Mouse (Mus musculus) liver, adult 2 months (tissue): ENCODE results near the gene Synm. TPM values are rescaled to one million over a fixed set of nuclear protein-coding genes. Genes with fewer than 3 reads are reported as not detected.

Experiments used
- DNase-seq: peaks from one replicate; pipeline ENCODE4 v3.0.0-alpha.2; 2011; ENCODE audit warnings: low read depth, low spot score; ENCODE audit errors: extremely low read depth
- H3K27ac ChIP-seq: fragments of 200-500 bp; replicated peaks from 2 replicates; pipeline ENCODE4 v1.5.1; 2012; ENCODE audit warnings: low read depth, mild to moderate bottlenecking, control low read depth, inconsistent platforms, low read length; ENCODE audit not compliant: insufficient read depth
- H3K27me3 ChIP-seq: fragments of 200-500 bp; 2 replicates; pipeline ENCODE4 v1.6.1; 2012; ENCODE audit warnings: mild to moderate bottlenecking, moderate library complexity, low read length, inconsistent platforms; ENCODE audit not compliant: control insufficient read depth, insufficient read depth
- H3K36me3 ChIP-seq: fragments of 200-500 bp; 2 replicates; pipeline ENCODE4 v1.6.1; 2012; ENCODE audit warnings: low read length, inconsistent platforms; ENCODE audit not compliant: control insufficient read depth, insufficient read depth
- H3K4me1 ChIP-seq: fragments of 200-500 bp; 2 replicates; pipeline ENCODE4 v1.6.1; 2011; ENCODE audit warnings: low read length; ENCODE audit not compliant: control insufficient read depth, insufficient read depth
- H3K4me3 ChIP-seq: fragments of 200-500 bp; 2 replicates; pipeline ENCODE4 v1.5.1; 2011; ENCODE audit warnings: low read depth, mild to moderate bottlenecking, control low read depth, low read length, moderate library complexity; ENCODE audit not compliant: insufficient read depth
- H3K79me2 ChIP-seq: fragments of 200-500 bp; 2 replicates; pipeline ENCODE4 v1.6.1; 2012; ENCODE audit warnings: inconsistent platforms, mild to moderate bottlenecking, low read length, moderate library complexity; ENCODE audit not compliant: control insufficient read depth, insufficient read depth
- H3K9ac ChIP-seq: fragments of 200-500 bp; 2 replicates; pipeline ENCODE4 v1.6.1; 2012; ENCODE audit warnings: low read depth, mild to moderate bottlenecking, control low read depth, inconsistent platforms, low read length
- CTCF ChIP-seq: fragments of 200-500 bp; IDR thresholded peaks from 2 replicates; pipeline ENCODE4 v1.5.1; 2011; ENCODE audit warnings: low read depth, low read length, control low read depth
- POLR2A ChIP-seq: fragments of 200-500 bp; IDR thresholded peaks from 2 replicates; pipeline ENCODE4 v1.6.1; 2011; ENCODE audit warnings: low read length, control low read depth; ENCODE audit not compliant: insufficient read depth; ENCODE audit errors: extremely low read depth
- WGBS: fragments of 180-500 bp; shearing (Covaris S2); methylation state at CpG from one replicate; pipeline ENCODE4 v1.1.7; 2018; 5-methylcytosine and 5-hydroxymethylcytosine counted together
- polyA plus RNA-seq: library from polyadenylated mRNA; depleted of rRNA; stranded (reverse); fragments of >200 nt; gene quantifications from 2 replicates; pipeline ENCODE4 v1.2.3, GENCODE M21; 2012
- total RNA-seq: library from RNA; depleted of rRNA; stranded (reverse); fragments of >200 nt; gene quantifications from 2 replicates; pipeline ENCODE4 v1.2.3, GENCODE M21; 2014

The Synm gene
- total and polyA plus RNA-seq, 2 experiments, result 0.12 to 0.37 TPM

DNA sequence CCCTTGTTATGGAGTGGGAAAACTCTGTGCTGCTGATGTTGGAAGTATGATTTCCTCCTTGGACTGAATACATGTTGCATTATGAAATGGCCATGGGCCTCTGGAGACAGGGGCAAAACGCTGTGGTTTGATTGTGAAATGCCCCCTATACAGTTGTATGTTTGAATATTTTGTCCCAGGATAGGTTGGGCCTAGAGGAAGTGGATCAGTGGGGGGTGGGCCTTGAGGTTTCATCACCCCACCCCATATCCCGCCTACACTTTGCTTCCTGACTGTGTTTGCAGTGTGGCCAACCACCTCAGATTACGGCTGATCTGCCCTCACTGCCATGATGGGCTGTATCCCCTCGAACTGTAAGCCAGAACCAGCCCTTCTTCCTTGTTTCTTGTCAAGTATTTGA, 31.3 kb downstream of the Synm start:
- 94% methylated on average over 4 of the region's 4 CpGs for WGBS
- no peaks in the 10 kb centered on the region for H3K27me3 ChIP-seq
- peaks cover 27% of the 10 kb centered on the region for H3K36me3 ChIP-seq
- no peaks in the 10 kb centered on the region for H3K4me1 ChIP-seq
- no peak for TF ChIP-seq CTCF
- no peak for TF ChIP-seq POLR2A
- DNase-seq, result no peak
- no peak overlapping the region for H3K4me3 ChIP-seq
- H3K79me2 ChIP-seq, result no peaks in the 10 kb centered on the region
- no peak overlapping the region for H3K27ac ChIP-seq
- H3K9ac ChIP-seq, result no peak overlapping the region

GRCm38 (mm10) chr7:67725016-67725415, 34.5 kb downstream of the Synm start:
- Histone ChIP-seq H3K4me3 (no peak overlapping the region), H3K27me3 (no peaks in the 10 kb centered on the region), H3K79me2 (no peaks in the 10 kb centered on the region), H3K27ac (no peak overlapping the region), H3K4me1 (no peaks in the 10 kb centered on the region), H3K9ac (no peak overlapping the region), H3K36me3 (peaks cover 42% of the 10 kb centered on the region)
- WGBS, result 88% methylated on average over 9 of the region's 9 CpGs
- no peak for DNase-seq
- TF ChIP-seq POLR2A (no peak), CTCF (no peak)

DNA sequence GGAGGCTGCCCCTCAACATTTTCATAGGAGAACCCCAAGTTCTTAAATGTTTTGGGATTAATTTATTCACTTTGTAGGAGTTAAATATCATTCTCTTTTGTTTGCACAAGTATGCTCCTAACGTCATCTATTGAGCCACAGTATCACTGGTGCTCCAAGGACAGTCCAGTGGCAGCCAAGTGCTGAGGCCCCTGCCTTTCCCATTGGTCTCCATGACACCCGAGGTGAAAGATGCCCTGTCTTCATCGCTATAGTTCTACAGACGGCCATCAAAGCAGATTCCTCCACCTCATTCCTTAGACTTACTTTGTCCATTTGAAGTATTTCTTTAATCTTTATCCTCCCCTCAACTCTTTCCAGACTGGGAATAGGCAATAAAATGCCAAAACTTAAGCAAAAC, 35.0 kb downstream of the Synm start:
- WGBS, result 77% methylated on average over 4 of the region's 4 CpGs
- Histone ChIP-seq H3K27me3 (no peaks in the 10 kb centered on the region), H3K9ac (no peak overlapping the region), H3K4me1 (no peaks in the 10 kb centered on the region), H3K4me3 (no peak overlapping the region), H3K79me2 (no peaks in the 10 kb centered on the region), H3K36me3 (peaks cover 42% of the 10 kb centered on the region), H3K27ac (no peak overlapping the region)
- no peak for DNase-seq
- TF ChIP-seq POLR2A, result no peak

DNA sequence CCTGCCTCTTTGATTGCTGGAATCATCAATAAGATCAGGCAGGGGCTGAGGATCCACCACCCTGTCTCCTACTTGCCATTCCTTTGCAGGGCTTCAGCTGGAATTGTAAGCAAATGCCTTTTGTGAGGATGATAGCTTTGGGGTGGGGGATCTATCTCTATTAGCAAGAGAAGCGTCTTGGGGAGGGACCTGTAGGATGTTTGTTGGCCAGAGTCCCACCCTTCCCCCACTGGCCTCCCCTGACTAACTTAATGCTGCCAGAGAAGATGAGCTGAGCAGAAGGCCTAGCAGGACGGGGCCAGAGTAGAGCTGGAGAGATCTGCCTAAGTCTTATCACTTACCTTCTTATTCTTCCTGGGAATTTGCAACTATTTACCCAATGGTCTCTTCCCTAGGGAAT, 37.4 kb downstream of the Synm start:
- Histone ChIP-seq H3K9ac (no peak overlapping the region), H3K27me3 (no peaks in the 10 kb centered on the region), H3K79me2 (no peaks in the 10 kb centered on the region), H3K4me1 (no peaks in the 10 kb centered on the region), H3K27ac (no peak overlapping the region), H3K36me3 (peaks cover 47% of the 10 kb centered on the region), H3K4me3 (no peak overlapping the region)
- WGBS, result 95% methylated on average over 2 of the region's 2 CpGs
- no peak for DNase-seq
- no peak for TF ChIP-seq CTCF
- no peak for TF ChIP-seq POLR2A

DNA sequence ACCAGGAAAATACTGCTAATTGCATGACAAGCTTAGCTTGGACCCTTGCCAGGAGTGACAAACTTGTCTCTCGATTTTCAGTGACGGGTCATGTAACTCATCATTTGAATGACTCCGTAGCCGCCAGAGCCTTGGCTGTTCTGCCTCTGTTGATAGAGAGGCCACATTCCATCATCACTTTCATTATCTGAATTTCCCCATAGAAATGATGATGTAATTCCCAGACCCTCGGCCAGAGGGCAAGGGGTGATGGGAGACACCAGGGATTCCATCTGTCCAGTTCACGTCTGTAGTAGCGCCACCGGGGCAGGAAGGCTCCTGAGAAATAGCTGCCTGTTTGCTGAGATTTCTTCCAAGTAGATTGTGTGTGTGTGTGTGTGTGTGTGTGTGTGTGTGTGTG, 40.7 kb downstream of the Synm start:
- Histone ChIP-seq H3K79me2 (no peaks in the 10 kb centered on the region), H3K4me3 (no peak overlapping the region), H3K27me3 (no peaks in the 10 kb centered on the region), H3K36me3 (peaks cover 42% of the 10 kb centered on the region), H3K9ac (no peak overlapping the region), H3K27ac (no peak overlapping the region), H3K4me1 (no peaks in the 10 kb centered on the region)
- no peak for DNase-seq
- no peak for TF ChIP-seq POLR2A
- no peak for TF ChIP-seq CTCF
- 63% methylated on average over 8 of the region's 8 CpGs for WGBS

- 91% methylated on average over 3 of the region's 3 CpGs for WGBS
- DNase-seq, result no peak
- Histone ChIP-seq H3K4me1 (no peaks in the 10 kb centered on the region), H3K27me3 (no peaks in the 10 kb centered on the region), H3K36me3 (peaks cover 46% of the 10 kb centered on the region), H3K27ac (no peak overlapping the region), H3K79me2 (no peaks in the 10 kb centered on the region), H3K4me3 (no peak overlapping the region), H3K9ac (no peak overlapping the region)
- no peak for TF ChIP-seq CTCF
- TF ChIP-seq POLR2A, result no peak
Measured at GRCm38 (mm10) chr7:67717520-67717919, 42.0 kb downstream of the Synm start.
